Mouse (Mus musculus) lung, postnatal 0 days (tissue): ENCODE results near the gene Hpn.

Source experiments
- CTCF ChIP-seq: IDR thresholded peaks from 2 replicates; pipeline ENCODE4 v1.5.1; 2016; ENCODE audit warnings: antibody characterized with exemption, mild to moderate bottlenecking
- EP300 ChIP-seq: IDR thresholded peaks from 2 replicates; pipeline ENCODE4 v1.6.1; 2016; ENCODE audit warnings: antibody characterized with exemption, mild to moderate bottlenecking, control low read depth

GRCm38 (mm10) chr7:31164748-31165147 lies 49.7 kb upstream of the Hpn start:
- no peak for TF ChIP-seq CTCF
- TF ChIP-seq EP300 = no peak
